Mouse (Mus musculus) heart, postnatal 0 days (tissue): ENCODE measurements at regions not wholly inside any gene's neighbourhood (a gene's known extent, or its start where the extent isn't known, plus 50 kb on each side); places are given as distances from the start of the nearest gene placed in this dataset.

ENCODE experiments used
- CTCF ChIP-seq: IDR thresholded peaks from 2 replicates; pipeline ENCODE4 v1.5.1; 2016; ENCODE audit warnings: antibody characterized with exemption, control low read depth, low read depth
- EP300 ChIP-seq: IDR thresholded peaks from 2 replicates; pipeline ENCODE4 v1.6.1; 2016; ENCODE audit warnings: antibody characterized with exemption, low read depth

DNA sequence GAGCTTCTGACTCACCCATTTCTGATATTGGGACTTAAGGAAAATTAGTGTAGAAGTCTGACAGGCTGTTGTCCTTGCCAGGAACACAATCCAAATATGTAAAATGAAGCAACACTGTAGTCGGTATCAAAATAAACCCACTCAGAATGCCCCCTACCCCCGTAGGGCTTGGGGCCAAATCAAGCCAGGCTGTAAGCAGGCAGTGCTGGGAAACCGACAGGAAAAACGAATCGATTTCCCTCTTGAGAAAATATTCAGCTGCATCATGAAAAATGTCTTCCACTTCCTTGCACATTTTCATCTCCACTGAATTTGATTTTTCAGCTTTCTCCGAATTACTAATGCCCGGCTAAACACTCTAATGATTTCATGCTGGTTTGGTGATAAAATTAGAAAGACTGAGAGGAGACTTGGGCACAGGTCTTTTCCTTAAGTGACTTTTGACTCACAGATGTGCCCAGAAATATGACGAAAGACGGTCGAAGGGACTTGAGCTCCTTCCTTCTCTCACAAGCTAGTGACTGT is 485.7 kb downstream of the Fat4 start:
- TF ChIP-seq CTCF (no peak), EP300 (no peak)
